Mouse (Mus musculus): ENCODE results near the gene Fam149a.

DNA sequence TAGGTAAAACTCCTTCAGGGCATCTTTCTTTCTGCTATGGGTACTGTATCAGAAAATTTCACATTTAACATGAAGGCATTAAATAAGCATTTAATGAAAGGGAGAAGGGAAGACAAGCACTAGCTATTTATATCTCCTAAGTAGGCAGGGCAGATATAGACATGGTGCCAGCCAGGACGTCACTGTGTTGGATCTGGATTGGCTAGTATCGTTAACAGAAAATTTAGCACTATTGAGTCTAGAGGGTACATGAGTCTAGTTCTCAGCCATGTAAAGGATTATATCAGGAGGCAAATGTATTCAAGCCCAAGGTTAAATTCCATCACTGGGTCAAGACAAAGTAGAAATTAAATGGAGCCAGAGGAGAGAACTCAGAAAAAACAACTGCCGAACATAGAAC, 8.0 kb downstream of the Fam149a start:
- no peak for TF ChIP-seq CTCF (IDR thresholded peaks at IDR 0.05; ENCODE audit: low read depth)
- no peak for TF ChIP-seq EP300 (IDR thresholded peaks at IDR 0.05; ENCODE audit: low read depth)
